16 mouse cellular contexts compared by ENCODE assay signal in genomic region chr13:49161236-49161635, GRCm38 (mm10). TPM values are rescaled to one million over a fixed set of nuclear protein-coding genes. Genes with fewer than 3 reads are reported as not detected.
"Had no signal": no experiment of that assay in that cellular context is flagged by ENCODE, and none has a peak within 500 bp of the region (broad histone marks: within the 10 kb centered on the region; RNA-seq: fewer than 3 reads in every experiment).

No protein-coding gene starts in this region.

- H3K4me3 ChIP-seq: limb, embryonic 12.5 days; limb, embryonic 15.5 days; midbrain, embryonic 12.5 days; midbrain, embryonic 15.5 days had no signal

- H3K9me3 ChIP-seq: limb, embryonic 12.5 days; limb, embryonic 15.5 days; midbrain, embryonic 12.5 days; midbrain, embryonic 15.5 days had no signal

- H3K4me1 ChIP-seq: limb, embryonic 12.5 days; limb, embryonic 15.5 days; midbrain, embryonic 12.5 days; midbrain, embryonic 15.5 days had no signal

- H3K27ac ChIP-seq: limb, embryonic 12.5 days; limb, embryonic 15.5 days; liver, embryonic 14.5 days; macrophage; midbrain, embryonic 12.5 days; midbrain, embryonic 15.5 days had no signal

- H3K27me3 ChIP-seq: limb, embryonic 15.5 days; midbrain, embryonic 12.5 days; midbrain, embryonic 15.5 days had no signal

- DNase-seq: kidney, adult 2 months; kidney, postnatal 25 days; left cerebral cortex, postnatal 4 days; liver, postnatal 0 days; lung, embryonic 14.5 days; thymus, adult 2 months; thymus, postnatal 14 days; thymus, postnatal 4 days had no signal

- H3K9ac ChIP-seq: limb, embryonic 12.5 days; limb, embryonic 15.5 days; liver, embryonic 14.5 days; liver, postnatal 0 days; lung, embryonic 14.5 days; midbrain, embryonic 12.5 days; midbrain, embryonic 15.5 days had no signal

- H3K4me2 ChIP-seq: limb, embryonic 12.5 days; limb, embryonic 15.5 days; liver, embryonic 11.5 days; lung, embryonic 14.5 days; midbrain, embryonic 12.5 days; midbrain, embryonic 15.5 days had no signal

- ATAC-seq: liver, postnatal 0 days; lung, postnatal 0 days; midbrain, embryonic 15.5 days had no signal

- H3K36me3 ChIP-seq: limb, embryonic 12.5 days; limb, embryonic 15.5 days; midbrain, embryonic 12.5 days; midbrain, embryonic 15.5 days had no signal

RNA-seq across cellular contexts. Expression of gene Wnk2, which starts 13.4 kb away (rescaled TPM):
- polyA plus RNA-seq: macrophage had no signal
